Mouse (Mus musculus) stomach, embryonic 15.5 days (tissue): ENCODE results near the gene Tmem178. TPM values are rescaled to one million over a fixed set of nuclear protein-coding genes. Genes with fewer than 3 reads are reported as not detected.

Experiments used
- ATAC-seq: fragments of 200-750 bp; cut with Nextera tagmentation; 2 replicates; pipeline ENCODE4 v1.8.0; 2017; ENCODE audit warnings: low read depth, moderate number of reproducible peaks, moderate TSS enrichment; ENCODE audit not compliant: insufficient read depth, low FRiP score
- H3K27ac ChIP-seq: fragments of 300-500 bp; sonication (generic); 2 replicates; pipeline ENCODE4 v1.5.1; 2015; ENCODE audit warnings: mild to moderate bottlenecking, inconsistent platforms
- H3K27me3 ChIP-seq: fragments of 300-500 bp; sonication (generic); replicated peaks from 2 replicates; pipeline ENCODE4 v1.6.1; 2015; ENCODE audit warnings: inconsistent platforms
- H3K36me3 ChIP-seq: fragments of 300-500 bp; sonication (generic); 2 replicates; pipeline ENCODE4 v1.6.1; 2015; ENCODE audit warnings: inconsistent platforms
- H3K4me1 ChIP-seq: fragments of 300-500 bp; sonication (generic); 2 replicates; pipeline ENCODE4 v1.6.1; 2015; ENCODE audit warnings: inconsistent platforms
- H3K4me2 ChIP-seq: fragments of 300-500 bp; sonication (generic); 2 replicates; pipeline ENCODE4 v1.6.1; 2015; ENCODE audit warnings: mild to moderate bottlenecking, inconsistent platforms
- H3K4me3 ChIP-seq: fragments of 300-500 bp; sonication (generic); replicated peaks from 2 replicates; pipeline ENCODE4 v1.5.1; 2015; ENCODE audit warnings: inconsistent platforms
- H3K9ac ChIP-seq: fragments of 300-500 bp; sonication (generic); 2 replicates; pipeline ENCODE4 v1.6.1; 2015; ENCODE audit warnings: inconsistent platforms
- H3K9me3 ChIP-seq: fragments of 300-500 bp; sonication (generic); 2 replicates; pipeline ENCODE4 v1.6.1; 2016; ENCODE audit warnings: inconsistent platforms
- WGBS: fragments of 180-500 bp; shearing (Covaris S2); methylation state at CpG from one replicate; pipeline ENCODE4 v1.1.7; 2015; 5-methylcytosine and 5-hydroxymethylcytosine counted together
- polyA plus RNA-seq: library from polyadenylated mRNA; unstranded; fragments of >200 nt; fragmentation: Nextera tagmentation; extraction: Ambion mirVana; gene quantifications from 2 replicates; pipeline ENCODE4 v1.2.1, GENCODE M21; 2015

The Tmem178 gene
- polyA plus RNA-seq, 1 experiment from 2014 or later: 3.5 TPM

DNA sequence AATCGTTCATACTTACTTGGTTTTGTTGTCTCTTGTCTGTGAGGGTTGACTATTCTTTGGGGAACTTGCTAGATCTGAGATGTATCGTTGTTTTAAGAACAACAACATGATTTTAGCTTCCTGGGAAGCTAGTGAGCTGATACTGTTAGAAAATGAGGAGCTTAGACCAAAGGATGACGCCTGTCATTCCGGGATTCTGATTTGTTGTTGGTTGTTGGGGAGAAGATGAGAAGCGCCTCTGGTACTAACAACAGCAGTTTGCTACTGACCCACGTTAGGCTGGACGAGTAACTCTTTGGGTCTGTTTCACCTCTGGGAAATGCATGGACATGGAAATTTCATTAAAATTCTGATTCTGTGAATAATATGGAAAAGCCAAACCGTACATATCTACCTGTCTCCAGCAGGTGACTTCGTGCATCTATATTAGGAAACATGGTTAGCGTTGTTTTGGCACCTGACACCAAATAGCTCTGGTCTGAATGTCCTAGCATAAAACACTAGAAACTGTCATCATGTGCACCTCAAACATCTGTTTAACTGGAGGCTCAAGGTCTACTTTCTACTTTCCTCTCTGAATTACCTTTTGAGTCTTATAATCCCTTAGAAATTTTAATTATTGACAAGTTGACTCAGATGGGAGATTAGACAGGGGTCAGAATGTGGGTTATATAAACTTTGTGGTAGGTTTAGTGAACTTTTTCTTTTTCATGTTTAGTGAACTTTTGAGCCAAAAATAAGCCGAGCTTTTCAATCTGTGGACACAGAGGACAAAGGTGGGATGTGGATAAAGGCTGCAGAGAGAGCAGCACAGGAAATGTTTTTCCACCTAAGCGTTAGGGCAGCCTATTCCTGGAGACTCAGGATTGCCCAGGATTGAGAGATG lies 2.9 kb downstream of the Tmem178 start:
- H3K27me3 ChIP-seq: peaks cover 21% of the 10 kb centered on the region
- no peak overlapping the region for H3K27ac ChIP-seq
- no peaks in the 10 kb centered on the region for H3K36me3 ChIP-seq
- no peak overlapping the region for H3K4me2 ChIP-seq
- no peak overlapping the region for H3K4me3 ChIP-seq
- WGBS: 77% methylated on average over 12 of the region's 12 CpGs
- H3K9me3 ChIP-seq: no peaks in the 10 kb centered on the region
- no peak for ATAC-seq
- H3K9ac ChIP-seq: no peak overlapping the region
- peaks cover 5% of the 10 kb centered on the region; the same call in 1 of the 2 replicates for H3K4me1 ChIP-seq

- peaks cover 5% of the 10 kb centered on the region; the same call in 1 of the 2 replicates for H3K4me1 ChIP-seq
- no peaks in the 10 kb centered on the region for H3K9me3 ChIP-seq
- H3K27ac ChIP-seq: no peak overlapping the region
- H3K27me3 ChIP-seq: peaks cover 9% of the 10 kb centered on the region
- H3K36me3 ChIP-seq: no peaks in the 10 kb centered on the region
- no peak overlapping the region for H3K4me3 ChIP-seq
- H3K4me2 ChIP-seq: no peak overlapping the region
- no peak overlapping the region for H3K9ac ChIP-seq
- WGBS: 89% methylated on average over 7 of the region's 7 CpGs
- no peak for ATAC-seq
Measured at GRCm38 (mm10) chr17:80949382-80949781, 5.0 kb downstream of the Tmem178 start.

DNA sequence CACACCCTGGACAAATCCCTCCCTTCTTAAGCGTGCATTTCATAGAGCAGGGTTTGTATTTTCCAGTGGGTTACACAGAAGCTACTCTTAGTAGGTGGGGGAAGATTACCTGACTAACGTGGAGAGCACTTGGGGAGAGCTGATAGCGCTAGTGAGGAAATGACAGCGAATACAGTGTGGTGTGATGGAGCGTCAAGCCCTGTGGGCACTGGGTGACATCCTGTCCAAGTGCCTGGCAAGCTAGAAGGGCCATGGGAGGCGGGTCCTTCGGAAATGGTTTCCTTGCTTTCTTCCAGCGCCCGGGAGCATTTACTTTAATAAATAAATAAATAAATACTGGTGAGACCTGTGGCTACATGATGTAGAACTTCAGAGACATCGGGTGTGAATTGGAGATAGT lies 5.5 kb downstream of the Tmem178 start:
- peaks cover 4% of the 10 kb centered on the region for H3K27me3 ChIP-seq
- H3K9me3 ChIP-seq: no peaks in the 10 kb centered on the region
- H3K9ac ChIP-seq: no peak overlapping the region
- no peak overlapping the region for H3K27ac ChIP-seq
- H3K4me3 ChIP-seq: no peak overlapping the region
- ATAC-seq: no peak
- no peak overlapping the region for H3K4me2 ChIP-seq
- 84% methylated on average over 10 of the region's 10 CpGs for WGBS
- no peaks in the 10 kb centered on the region for H3K36me3 ChIP-seq
- 0 out of 2 replicates have a peak, but pooled peaks cover 1% of the 10 kb centered on the region for H3K4me1 ChIP-seq

DNA sequence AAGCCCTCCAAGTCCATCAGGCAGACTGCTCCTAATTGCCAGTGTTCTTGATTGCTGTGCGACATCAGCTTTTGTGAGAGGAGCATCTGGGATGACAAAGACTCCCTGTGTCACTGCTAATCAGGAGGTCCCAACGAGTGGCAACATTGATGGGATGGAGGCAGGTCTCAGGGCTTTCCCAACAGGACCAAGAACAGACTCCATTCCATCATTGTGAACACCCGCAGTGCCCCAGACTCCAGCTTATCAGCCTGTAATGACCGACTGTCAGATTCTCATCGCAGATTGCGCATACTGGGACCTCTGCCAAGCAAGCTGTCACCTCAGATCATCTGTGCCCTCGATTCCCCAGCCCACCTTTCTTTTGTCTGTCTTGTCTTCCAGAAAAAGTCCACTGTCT lies 7.9 kb downstream of the Tmem178 start:
- 61% methylated on average over 7 of the region's 7 CpGs for WGBS
- H3K4me3 ChIP-seq: no peak overlapping the region
- no peak overlapping the region for H3K27ac ChIP-seq
- ATAC-seq: no peak
- no peak overlapping the region for H3K9ac ChIP-seq
- no peaks in the 10 kb centered on the region for H3K27me3 ChIP-seq
- no peak overlapping the region for H3K4me2 ChIP-seq
- no peaks in the 10 kb centered on the region for H3K9me3 ChIP-seq
- H3K36me3 ChIP-seq: no peaks in the 10 kb centered on the region
- H3K4me1 ChIP-seq: no peaks in the 10 kb centered on the region

GRCm38 (mm10) chr17:80955415-80955814 lies 11.0 kb downstream of the Tmem178 start:
- no peak overlapping the region for H3K9ac ChIP-seq
- no peaks in the 10 kb centered on the region for H3K4me1 ChIP-seq
- H3K36me3 ChIP-seq: no peaks in the 10 kb centered on the region
- no peak for ATAC-seq
- 79% methylated on average over 7 of the region's 7 CpGs for WGBS
- no peaks in the 10 kb centered on the region for H3K27me3 ChIP-seq
- H3K9me3 ChIP-seq: no peaks in the 10 kb centered on the region
- no peak overlapping the region for H3K4me3 ChIP-seq
- no peak overlapping the region for H3K4me2 ChIP-seq
- H3K27ac ChIP-seq: no peak overlapping the region

GRCm38 (mm10) chr17:80955998-80956811 lies 11.8 kb downstream of the Tmem178 start:
- Histone ChIP-seq H3K4me3 (no peak overlapping the region), H3K27ac (no peak overlapping the region), H3K4me2 (no peak overlapping the region), H3K4me1 (no peaks in the 10 kb centered on the region), H3K36me3 (no peaks in the 10 kb centered on the region), H3K27me3 (no peaks in the 10 kb centered on the region), H3K9ac (no peak overlapping the region), H3K9me3 (no peaks in the 10 kb centered on the region)
- WGBS: 76% methylated on average over 10 of the region's 10 CpGs
- no peak for ATAC-seq

DNA sequence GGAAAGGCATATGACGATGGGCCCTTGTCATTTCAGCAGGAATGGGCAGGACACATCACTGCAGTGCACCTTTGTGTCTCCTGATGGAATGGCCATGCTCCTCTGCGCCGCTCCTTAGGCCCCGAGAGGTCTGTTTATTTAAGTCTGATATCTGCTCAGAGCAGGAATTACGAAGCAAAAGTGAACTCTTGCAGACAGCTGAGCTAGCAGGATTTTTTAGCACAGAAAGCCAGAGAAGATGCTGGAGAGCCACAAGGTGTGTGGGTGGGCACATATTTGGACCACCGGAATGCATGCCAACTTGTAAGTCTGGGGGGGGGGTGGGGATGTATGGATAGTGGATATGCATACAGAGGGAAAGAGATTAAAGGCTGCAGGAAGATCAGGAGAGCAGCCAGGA lies 13.9 kb downstream of the Tmem178 start:
- H3K27me3 ChIP-seq: no peaks in the 10 kb centered on the region
- H3K4me2 ChIP-seq: no peak overlapping the region
- 44% methylated on average over 6 of the region's 6 CpGs for WGBS
- ATAC-seq: no peak
- no peaks in the 10 kb centered on the region for H3K9me3 ChIP-seq
- no peaks in the 10 kb centered on the region for H3K36me3 ChIP-seq
- no peak overlapping the region for H3K27ac ChIP-seq
- no peaks in the 10 kb centered on the region for H3K4me1 ChIP-seq
- no peak overlapping the region for H3K4me3 ChIP-seq
- H3K9ac ChIP-seq: no peak overlapping the region

DNA sequence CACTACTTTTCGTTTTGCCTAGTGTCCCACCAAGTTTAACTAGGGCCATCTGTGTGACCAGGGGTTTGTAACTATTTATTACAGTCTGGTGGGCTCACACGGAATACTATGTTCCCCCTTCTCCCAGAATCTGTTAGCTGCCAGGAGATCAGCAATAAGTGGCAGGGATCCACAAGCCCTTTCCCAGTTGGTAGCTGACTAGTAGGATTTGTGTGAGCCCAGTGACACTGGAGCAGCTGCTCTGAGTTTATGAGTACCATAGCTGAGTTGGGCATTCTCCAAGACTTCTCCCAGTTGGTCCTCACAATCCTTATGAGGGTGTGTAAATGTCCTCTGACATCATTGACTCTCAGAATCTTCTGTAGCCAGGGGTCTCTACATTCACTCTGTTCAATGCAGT lies 15.4 kb downstream of the Tmem178 start:
- no peaks in the 10 kb centered on the region for H3K9me3 ChIP-seq
- WGBS: 59% methylated on average over 2 of the region's 2 CpGs
- no peaks in the 10 kb centered on the region for H3K27me3 ChIP-seq
- H3K27ac ChIP-seq: no peak overlapping the region
- H3K4me2 ChIP-seq: no peak overlapping the region
- no peak for ATAC-seq
- H3K36me3 ChIP-seq: no peaks in the 10 kb centered on the region
- H3K9ac ChIP-seq: no peak overlapping the region
- H3K4me1 ChIP-seq: no peaks in the 10 kb centered on the region
- no peak overlapping the region for H3K4me3 ChIP-seq

GRCm38 (mm10) chr17:80967475-80967874 lies 23.0 kb downstream of the Tmem178 start:
- 40% methylated on average over 7 of the region's 7 CpGs for WGBS
- H3K9me3 ChIP-seq: no peaks in the 10 kb centered on the region
- H3K27me3 ChIP-seq: no peaks in the 10 kb centered on the region
- H3K4me3 ChIP-seq: no peak overlapping the region
- ATAC-seq: no peak
- H3K36me3 ChIP-seq: no peaks in the 10 kb centered on the region
- H3K4me2 ChIP-seq: no peak overlapping the region
- peaks cover 2% of the 10 kb centered on the region; the same call in 1 of the 2 replicates for H3K4me1 ChIP-seq
- H3K9ac ChIP-seq: no peak overlapping the region
- no peak overlapping the region for H3K27ac ChIP-seq

- Histone ChIP-seq H3K27ac (no peak overlapping the region), H3K4me3 (no peak overlapping the region), H3K4me1 (peaks cover 2% of the 10 kb centered on the region; the same call in 1 of the 2 replicates), H3K9ac (no peak overlapping the region), H3K9me3 (no peaks in the 10 kb centered on the region), H3K27me3 (no peaks in the 10 kb centered on the region), H3K4me2 (no peak overlapping the region), H3K36me3 (no peaks in the 10 kb centered on the region)
- ATAC-seq: no peak
- 60% methylated on average over 18 of the region's 18 CpGs for WGBS
Measured at GRCm38 (mm10) chr17:80969643-80970619, 25.5 kb downstream of the Tmem178 start.

- no peak overlapping the region for H3K9ac ChIP-seq
- no peaks in the 10 kb centered on the region for H3K27me3 ChIP-seq
- no peak overlapping the region for H3K4me3 ChIP-seq
- no peak overlapping the region for H3K27ac ChIP-seq
- no peak for ATAC-seq
- no peaks in the 10 kb centered on the region for H3K36me3 ChIP-seq
- no peaks in the 10 kb centered on the region for H3K9me3 ChIP-seq
- H3K4me2 ChIP-seq: no peak overlapping the region
- H3K4me1 ChIP-seq: peaks cover 2% of the 10 kb centered on the region; the same call in 1 of the 2 replicates
- WGBS: 64% methylated on average over 10 of the region's 10 CpGs
Measured at GRCm38 (mm10) chr17:80970716-80971115, 26.3 kb downstream of the Tmem178 start.
